Mouse (Mus musculus): ENCODE measurements around the gene Aldoc.

- TF ChIP-seq POLR2A (IDR thresholded peaks at IDR 0.05; ENCODE audit: borderline replicate concordance, insufficient read depth, low read length): no peak
- TF ChIP-seq CTCF (IDR thresholded peaks at IDR 0.05; ENCODE audit: borderline replicate concordance, insufficient read depth, low read depth, low read length): no peak
Measured at GRCm38 (mm10) chr11:78367456-78368225, 44.9 kb downstream of the Aldoc start.
